Mouse (Mus musculus) MEL (cell line): ENCODE results near the gene Armc10. TPM values are rescaled to one million over a fixed set of nuclear protein-coding genes. Genes with fewer than 3 reads are reported as not detected.

Experiments
- DNase-seq: peaks from one replicate; pipeline ENCODE4 v3.0.0; 2011; ENCODE audit warnings: low read depth, low spot score
- H3K27ac ChIP-seq: 2 replicates; pipeline ENCODE4 v1.5.1; 2012; ENCODE audit warnings: low read depth, mild to moderate bottlenecking, control low read depth, low read length, moderate library complexity; ENCODE audit not compliant: control insufficient read depth
- H3K27me3 ChIP-seq, 2 experiments: fragments of 150-350 bp in 1 of 2; sonication (generic) in 1 of 2; 2 replicates each; pipeline ENCODE4 v1.6.1; 2012; ENCODE audit warnings: low read length in 2 of 2, mild to moderate bottlenecking in 2 of 2, improper control_type of control experiment in 1 of 2, moderate library complexity in 1 of 2; ENCODE audit not compliant: insufficient read depth in 2 of 2, control insufficient read depth in 1 of 2
- H3K36me3 ChIP-seq, 2 experiments: 2 replicates each; pipeline ENCODE4 v1.6.1; 2012 to 2014; ENCODE audit warnings: low read length in 2 of 2, improper control_type of control experiment in 1 of 2, inconsistent platforms in 1 of 2, mild to moderate bottlenecking in 1 of 2; ENCODE audit not compliant: insufficient read depth in 2 of 2, control insufficient read depth in 1 of 2
- H3K4me1 ChIP-seq, 2 experiments: fragments of 150-350 bp in 1 of 2; sonication (generic) in 1 of 2; 2 replicates each; pipeline ENCODE4 v1.6.1; 2012; ENCODE audit warnings: low read length in 2 of 2, improper control_type of control experiment in 1 of 2, mild to moderate bottlenecking in 1 of 2; ENCODE audit not compliant: insufficient read depth in 2 of 2, control insufficient read depth in 1 of 2
- H3K4me3 ChIP-seq, 2 experiments: fragments of 150-350 bp in 1 of 2; sonication (generic) in 1 of 2; 2 replicates each; pipeline ENCODE4 v1.5.1; 2012; ENCODE audit warnings: low read depth in 2 of 2, low read length in 2 of 2, mild to moderate bottlenecking in 2 of 2, moderate library complexity in 2 of 2, control low read depth in 1 of 2, improper control_type of control experiment in 1 of 2; ENCODE audit not compliant: control insufficient read depth in 1 of 2, insufficient read depth in 1 of 2
- H3K79me2 ChIP-seq: 2 replicates; pipeline ENCODE4 v1.6.1; 2012; ENCODE audit warnings: mild to moderate bottlenecking, low read length, moderate library complexity; ENCODE audit not compliant: control insufficient read depth, poor library complexity, insufficient read depth
- H3K9ac ChIP-seq: 2 replicates; pipeline ENCODE4 v1.6.1; 2012; ENCODE audit warnings: low read depth, mild to moderate bottlenecking, control low read depth, low read length, moderate library complexity; ENCODE audit not compliant: control insufficient read depth, poor library complexity, severe bottlenecking
- H3K9me3 ChIP-seq: fragments of 150-350 bp; sonication (generic); replicated peaks from 2 replicates; pipeline ENCODE4 v1.6.1; 2012; ENCODE audit warnings: mild to moderate bottlenecking, low read length, improper control_type of control experiment, moderate library complexity; ENCODE audit not compliant: insufficient read depth
- BHLHE40 ChIP-seq: IDR thresholded peaks from 2 replicates; pipeline ENCODE4 v1.6.1; 2012; ENCODE audit warnings: low read depth, mild to moderate bottlenecking, inconsistent platforms, low read length, improper control_type of control experiment, borderline replicate concordance
- E2F4 ChIP-seq: IDR thresholded peaks from 2 replicates; pipeline ENCODE4 v1.6.1; 2011; ENCODE audit warnings: low read depth, low read length, improper control_type of control experiment, borderline replicate concordance
- EP300 ChIP-seq, 2 experiments: IDR thresholded peaks; 2 replicates each; pipeline ENCODE4 v1.6.1; 2011; ENCODE audit warnings: improper control_type of control experiment in 2 of 2, low read length in 2 of 2, low read depth in 1 of 2, mild to moderate bottlenecking in 1 of 2
- ETS1 ChIP-seq: IDR thresholded peaks from 2 replicates; pipeline ENCODE4 v1.6.1; 2012; ENCODE audit warnings: low read depth, mild to moderate bottlenecking, inconsistent platforms, low read length, improper control_type of control experiment, moderate library complexity
- GABPA ChIP-seq: IDR thresholded peaks from 2 replicates; pipeline ENCODE4 v1.6.1; 2012; ENCODE audit warnings: low read depth, mild to moderate bottlenecking, inconsistent platforms, low read length, improper control_type of control experiment, moderate library complexity
- GATA1 ChIP-seq: IDR thresholded peaks from 2 replicates; pipeline ENCODE4 v1.6.1; 2011; ENCODE audit warnings: low read depth, low read length, improper control_type of control experiment
- JUND ChIP-seq: IDR thresholded peaks from 2 replicates; pipeline ENCODE4 v1.6.1; 2011; ENCODE audit warnings: low read depth, mild to moderate bottlenecking, improper control_type of control experiment, low read length
- MAFK ChIP-seq: IDR thresholded peaks from 2 replicates; pipeline ENCODE4 v1.6.1; 2011; ENCODE audit warnings: low read depth, mild to moderate bottlenecking, low read length, improper control_type of control experiment, borderline replicate concordance
- MAX ChIP-seq: IDR thresholded peaks from 2 replicates; pipeline ENCODE4 v1.6.1; 2011; ENCODE audit warnings: low read length, improper control_type of control experiment
- MXI1 ChIP-seq: IDR thresholded peaks from 2 replicates; pipeline ENCODE4 v1.6.1; 2011; ENCODE audit warnings: mild to moderate bottlenecking, low read depth, low read length, improper control_type of control experiment
- MYC ChIP-seq: IDR thresholded peaks from 2 replicates; pipeline ENCODE4 v1.6.1; 2011; ENCODE audit warnings: low read depth, mild to moderate bottlenecking, low read length, improper control_type of control experiment, moderate library complexity
- RCOR1 ChIP-seq: IDR thresholded peaks from 2 replicates; pipeline ENCODE4 v1.6.1; 2012; ENCODE audit warnings: low read depth, mild to moderate bottlenecking, inconsistent platforms, low read length, improper control_type of control experiment
- SIN3A ChIP-seq: IDR thresholded peaks from 2 replicates; pipeline ENCODE4 v1.6.1; 2012; ENCODE audit warnings: low read length, improper control_type of control experiment, inconsistent platforms
- TAL1 ChIP-seq: IDR thresholded peaks from 2 replicates; pipeline ENCODE4 v1.6.1; 2012; ENCODE audit warnings: mild to moderate bottlenecking, inconsistent platforms, low read length, moderate library complexity, mixed read lengths
- TBP ChIP-seq: IDR thresholded peaks from 2 replicates; pipeline ENCODE4 v1.8.0; 2011; ENCODE audit warnings: low read depth, low read length, improper control_type of control experiment
- UBTF ChIP-seq: IDR thresholded peaks from 2 replicates; pipeline ENCODE4 v1.6.1; 2012; ENCODE audit warnings: low read depth, mild to moderate bottlenecking, inconsistent platforms, low read length, improper control_type of control experiment, moderate library complexity, borderline replicate concordance; ENCODE audit not compliant: insufficient read depth
- ZNF384 ChIP-seq: IDR thresholded peaks from 2 replicates; pipeline ENCODE4 v1.6.1; 2012; ENCODE audit warnings: low read depth, mild to moderate bottlenecking, inconsistent platforms, low read length, improper control_type of control experiment
- polyA plus RNA-seq, 2 experiments: library from polyadenylated mRNA; stranded (reverse) in 1 of 2; unstranded in 1 of 2; fragments of >175 nt in 1 of 2; fragments of >200 nt in 1 of 2; gene quantifications; 2 replicates each; pipeline versions ENCODE4 v1.2.1 to v1.2.4; 2012; ENCODE audit warnings: low replicate concordance in 2 of 2, low read depth in 1 of 2; ENCODE audit not compliant: insufficient read length in 2 of 2, insufficient read depth in 1 of 2, missing spikeins in 1 of 2
- total RNA-seq: library from RNA; depleted of rRNA; stranded (reverse); fragments of 300-350 nt; gene quantifications from 2 replicates; pipeline ENCODE4 v1.2.3, GENCODE M21; 2012

Gene Armc10
- total and polyA plus RNA-seq, 3 experiments, result 52.2 to 152 (median 60.4) TPM

DNA sequence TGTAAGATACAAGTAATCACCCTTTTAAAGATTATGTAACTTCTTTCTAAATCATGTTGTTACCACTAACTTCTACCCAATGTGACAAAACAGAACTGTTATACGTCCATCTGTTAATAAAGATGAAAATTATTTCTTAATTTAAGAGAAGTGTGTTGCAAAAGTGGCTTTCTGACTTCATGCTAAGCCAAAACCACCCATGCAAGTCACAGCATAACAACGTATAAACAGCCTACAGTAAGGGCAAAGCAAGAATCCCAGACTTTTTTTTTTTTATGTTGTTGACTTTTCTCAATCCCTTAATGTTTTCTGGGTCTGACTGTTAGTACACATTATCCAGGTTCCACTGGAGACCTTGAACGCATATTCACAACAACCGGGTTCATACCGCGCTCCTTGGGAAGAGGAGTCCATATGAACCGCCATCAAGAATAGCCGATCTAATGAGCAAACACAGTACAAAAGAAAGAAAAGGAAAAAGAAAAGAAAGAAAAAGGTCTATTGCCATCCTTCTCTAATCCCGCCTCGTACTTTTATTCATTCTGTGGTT is 54.7 kb downstream of the Armc10 start:
- H3K27ac ChIP-seq, result peak overlapping the region; percentile 51

GRCm38 (mm10) chr5:21700934-21701333 is 55.3 kb downstream of the Armc10 start:
- peak overlapping the region; percentile 49 for H3K27ac ChIP-seq
- no peak for DNase-seq

More for the DNA sequence above, 54.7 kb downstream of the Armc10 start:
- H3K4me1 ChIP-seq, result peaks cover 16 to 18% of the 10 kb centered on the region in 2 experiments
- no peak for TF ChIP-seq JUND
- TF ChIP-seq GATA1, result no peak
- TF ChIP-seq UBTF, result no peak
- TF ChIP-seq GABPA, result no peak
- no peak for TF ChIP-seq MAX
- no peak for TF ChIP-seq RCOR1
- TF ChIP-seq ZNF384, result peak; percentile 81
- no peak for TF ChIP-seq MAFK
- TF ChIP-seq MYC, result no peak
- no peak for TF ChIP-seq EP300 (IDR thresholded peaks at IDR 0.05; ENCODE audit: low read depth in 1 of 2, low read length in 2 of 2)
- TF ChIP-seq TAL1, result no peak
- no peak for TF ChIP-seq TBP
- TF ChIP-seq E2F4, result no peak
- TF ChIP-seq MXI1, result peak; percentile 20
- DNase-seq, result no peak
- peak overlapping the region; percentile 78 to 86 for H3K4me3 ChIP-seq
- H3K9ac ChIP-seq, result peak overlapping the region; percentile 73
- H3K79me2 ChIP-seq, result peaks cover 3% of the 10 kb centered on the region; the same call in 1 of the 2 replicates
- peaks cover 0 to 29% of the 10 kb centered on the region in 2 experiments; a peak in 2 of 4 replicates for H3K36me3 ChIP-seq
- H3K9me3 ChIP-seq, result no peaks in the 10 kb centered on the region
- H3K27me3 ChIP-seq, result no peaks in the 10 kb centered on the region

More at GRCm38 (mm10) chr5:21700934-21701333, 55.3 kb downstream of the Armc10 start:
- peak; percentile 3; the same call in 1 of the 2 replicates for TF ChIP-seq SIN3A
- 0 out of 2 replicates have a peak, but pooled peaks have one; percentile 11 for TF ChIP-seq TBP
- no peak for TF ChIP-seq GABPA
- 0 out of 2 replicates have a peak, but pooled peaks have one; percentile 7 for TF ChIP-seq ETS1
- TF ChIP-seq BHLHE40, result no peak
- TF ChIP-seq, all 39 proteins: peak for 3
- peak overlapping the region; percentile 78 to 86 for H3K4me3 ChIP-seq
- no peaks in the 10 kb centered on the region for H3K9me3 ChIP-seq
- no peaks in the 10 kb centered on the region for H3K27me3 ChIP-seq
- peaks cover 0 to 29% of the 10 kb centered on the region in 2 experiments; a peak in 2 of 4 replicates for H3K36me3 ChIP-seq
- H3K9ac ChIP-seq, result peak overlapping the region; percentile 73
- H3K79me2 ChIP-seq, result peaks cover 3% of the 10 kb centered on the region; the same call in 1 of the 2 replicates
- H3K4me1 ChIP-seq, result peaks cover 16 to 18% of the 10 kb centered on the region in 2 experiments
